Mouse (Mus musculus): Measurements from ENCODE around the gene Fars2. TPM values are rescaled to one million over a fixed set of nuclear protein-coding genes. Genes with fewer than 3 reads are reported as not detected.

Fars2 gene
- polyA plus RNA-seq, 1 experiment: 123 TPM

DNA sequence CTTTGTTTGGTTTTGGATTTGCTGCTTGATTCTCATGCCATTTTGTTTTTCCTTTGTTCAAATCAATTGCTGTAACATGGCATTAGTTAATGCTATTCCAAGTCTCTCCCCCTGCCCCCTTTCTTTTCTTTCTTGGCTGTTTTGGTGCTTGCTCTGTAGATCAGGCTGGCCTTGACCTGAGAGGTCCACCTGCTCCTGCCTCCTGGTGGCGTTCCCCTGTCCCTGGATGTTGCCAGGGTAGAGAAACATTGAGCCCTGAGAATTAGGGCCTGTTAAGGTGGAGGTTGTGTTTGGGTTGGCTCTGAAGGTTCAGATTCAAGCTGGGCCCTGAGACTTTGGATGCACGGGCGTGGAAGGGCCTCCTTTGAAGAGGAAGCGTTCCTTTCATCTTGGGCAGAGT is 2.5 kb downstream of the Fars2 start:
- TF ChIP-seq POLR2A (IDR thresholded peaks at IDR 0.05; ENCODE audit: control insufficient read depth, low read depth, low read length) (no peak), CTCF (IDR thresholded peaks at IDR 0.05; ENCODE audit: control insufficient read depth, insufficient read depth, insufficient replicate concordance, low read depth, low read length) (no peak)
- Histone ChIP-seq H3K36me3 (ENCODE audit: control insufficient read depth, insufficient read depth, low read length) (no peaks in the 10 kb centered on the region), H3K4me1 (ENCODE audit: control insufficient read depth, insufficient read depth, low read length) (peaks cover 4% of the 10 kb centered on the region), H3K27ac (ENCODE audit: control insufficient read depth, insufficient read depth, low read depth, low read length) (no peak overlapping the region), H3K4me3 (ENCODE audit: control insufficient read depth, low read depth, low read length) (no peak overlapping the region), H3K27me3 (ENCODE audit: control insufficient read depth, insufficient read depth, low read length) (no peaks in the 10 kb centered on the region)

DNA sequence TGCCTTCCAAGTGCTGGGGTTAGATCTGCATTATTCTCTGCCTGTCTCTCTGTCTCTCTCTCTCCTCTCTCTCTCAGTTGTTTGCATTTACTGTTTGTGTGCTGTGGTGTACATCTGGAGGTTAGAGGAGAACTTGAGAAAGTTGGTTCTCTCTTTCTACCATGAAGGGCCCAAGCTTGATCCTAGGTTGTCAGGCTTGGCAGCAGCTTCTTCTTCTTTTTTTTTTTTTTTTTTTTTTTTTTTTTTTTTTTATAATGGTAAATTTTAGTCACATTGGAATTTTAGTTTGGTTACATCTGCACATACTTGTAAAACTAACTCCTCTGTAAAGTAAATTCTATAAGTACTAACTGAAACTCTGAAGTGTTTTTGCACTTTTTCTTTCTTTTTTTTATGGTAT is 3.4 kb downstream of the Fars2 start:
- no peak overlapping the region for H3K4me3 ChIP-seq (ENCODE audit: control insufficient read depth, low read depth, low read length)
- TF ChIP-seq POLR2A (IDR thresholded peaks at IDR 0.05; ENCODE audit: control insufficient read depth, low read depth, low read length): no peak
- TF ChIP-seq CTCF (IDR thresholded peaks at IDR 0.05; ENCODE audit: control insufficient read depth, insufficient read depth, insufficient replicate concordance, low read depth, low read length): no peak
- peaks cover 4% of the 10 kb centered on the region for H3K4me1 ChIP-seq (ENCODE audit: control insufficient read depth, insufficient read depth, low read length)
- no peaks in the 10 kb centered on the region for H3K36me3 ChIP-seq (ENCODE audit: control insufficient read depth, insufficient read depth, low read length)
- no peaks in the 10 kb centered on the region for H3K27me3 ChIP-seq (ENCODE audit: control insufficient read depth, insufficient read depth, low read length)
- no peak overlapping the region for H3K27ac ChIP-seq (ENCODE audit: control insufficient read depth, insufficient read depth, low read depth, low read length)

- TF ChIP-seq CTCF (IDR thresholded peaks at IDR 0.05; ENCODE audit: control insufficient read depth, insufficient read depth, insufficient replicate concordance, low read depth, low read length) (no peak), POLR2A (IDR thresholded peaks at IDR 0.05; ENCODE audit: control insufficient read depth, low read depth, low read length) (no peak)
- H3K4me1 ChIP-seq (ENCODE audit: control insufficient read depth, insufficient read depth, low read length): no peaks in the 10 kb centered on the region
These were observed 12.3 kb downstream of the Fars2 start for GRCm38 (mm10) chr13:36129360-36130054.

DNA sequence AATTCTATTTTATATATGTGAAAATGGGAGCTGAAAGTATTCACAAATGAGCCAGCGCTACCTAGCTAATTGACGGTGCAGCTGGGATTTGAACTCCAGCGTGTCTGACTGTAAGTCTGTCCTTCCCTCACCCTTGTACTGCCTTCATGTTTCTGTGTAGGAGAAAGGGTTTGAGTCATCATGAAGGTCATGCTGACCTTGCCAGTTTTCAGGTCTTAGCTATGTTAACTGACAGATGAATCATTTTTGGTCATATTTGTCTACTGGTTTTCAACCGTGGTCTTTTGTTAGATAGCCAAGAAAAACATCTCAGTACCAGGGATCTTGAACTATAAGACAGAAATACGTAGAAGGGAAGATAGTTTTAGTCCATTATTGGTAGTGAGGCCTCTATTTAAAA is 14.2 kb downstream of the Fars2 start:
- no peaks in the 10 kb centered on the region for H3K36me3 ChIP-seq (ENCODE audit: control insufficient read depth, insufficient read depth, low read length)
- TF ChIP-seq POLR2A (IDR thresholded peaks at IDR 0.05; ENCODE audit: control insufficient read depth, low read depth, low read length) (no peak), CTCF (IDR thresholded peaks at IDR 0.05; ENCODE audit: control insufficient read depth, insufficient read depth, insufficient replicate concordance, low read depth, low read length) (no peak)
- no peak overlapping the region for H3K27ac ChIP-seq (ENCODE audit: control insufficient read depth, insufficient read depth, low read depth, low read length)
- no peak overlapping the region for H3K4me3 ChIP-seq (ENCODE audit: control insufficient read depth, low read depth, low read length)
- no peaks in the 10 kb centered on the region for H3K27me3 ChIP-seq (ENCODE audit: control insufficient read depth, insufficient read depth, low read length)
- H3K4me1 ChIP-seq (ENCODE audit: control insufficient read depth, insufficient read depth, low read length): no peaks in the 10 kb centered on the region

More at GRCm38 (mm10) chr13:36129360-36130054, 12.3 kb downstream of the Fars2 start:
- Histone ChIP-seq H3K4me3 (ENCODE audit: control insufficient read depth, low read depth, low read length) (no peak overlapping the region), H3K27ac (ENCODE audit: control insufficient read depth, insufficient read depth, low read depth, low read length) (no peak overlapping the region), H3K36me3 (ENCODE audit: control insufficient read depth, insufficient read depth, low read length) (no peaks in the 10 kb centered on the region), H3K27me3 (ENCODE audit: control insufficient read depth, insufficient read depth, low read length) (no peaks in the 10 kb centered on the region)

DNA sequence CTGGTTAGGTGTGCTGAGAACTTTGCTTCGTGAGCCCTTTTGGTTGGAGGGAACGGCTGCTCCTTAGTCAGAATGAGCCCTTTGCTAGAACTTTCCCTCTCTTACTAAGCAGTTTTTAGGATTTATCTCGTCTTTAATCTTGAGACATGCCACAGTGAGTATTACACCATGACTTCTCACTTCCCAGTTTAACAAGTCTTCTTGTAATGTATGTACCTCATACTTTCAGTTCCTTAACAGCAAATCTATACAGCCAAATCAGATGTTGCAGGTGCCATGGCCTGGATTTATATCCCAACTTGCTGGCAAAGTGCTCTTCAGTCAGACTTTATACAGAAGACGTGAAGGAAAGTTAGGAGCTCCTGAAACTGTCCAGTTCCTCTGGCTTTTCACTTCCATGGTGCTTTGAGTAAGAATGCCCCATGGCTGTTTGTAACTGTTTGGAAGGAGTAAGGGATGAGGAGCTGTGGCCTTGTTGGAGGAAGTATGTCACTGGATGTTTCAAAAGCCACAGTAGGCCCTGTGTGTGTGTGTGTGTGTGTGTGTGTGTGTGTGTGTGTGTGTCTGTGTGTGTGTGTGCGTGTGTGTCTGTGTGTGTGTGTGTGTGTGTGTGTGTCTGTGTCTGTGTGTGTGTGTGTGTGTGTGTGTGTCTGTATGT is 14.9 kb downstream of the Fars2 start:
- Histone ChIP-seq H3K4me1 (ENCODE audit: control insufficient read depth, insufficient read depth, low read length) (no peaks in the 10 kb centered on the region), H3K36me3 (ENCODE audit: control insufficient read depth, insufficient read depth, low read length) (no peaks in the 10 kb centered on the region), H3K27ac (ENCODE audit: control insufficient read depth, insufficient read depth, low read depth, low read length) (no peak overlapping the region), H3K4me3 (ENCODE audit: control insufficient read depth, low read depth, low read length) (no peak overlapping the region), H3K27me3 (ENCODE audit: control insufficient read depth, insufficient read depth, low read length) (no peaks in the 10 kb centered on the region)
- TF ChIP-seq POLR2A (IDR thresholded peaks at IDR 0.05; ENCODE audit: control insufficient read depth, low read depth, low read length) (no peak), CTCF (IDR thresholded peaks at IDR 0.05; ENCODE audit: control insufficient read depth, insufficient read depth, insufficient replicate concordance, low read depth, low read length) (no peak)

DNA sequence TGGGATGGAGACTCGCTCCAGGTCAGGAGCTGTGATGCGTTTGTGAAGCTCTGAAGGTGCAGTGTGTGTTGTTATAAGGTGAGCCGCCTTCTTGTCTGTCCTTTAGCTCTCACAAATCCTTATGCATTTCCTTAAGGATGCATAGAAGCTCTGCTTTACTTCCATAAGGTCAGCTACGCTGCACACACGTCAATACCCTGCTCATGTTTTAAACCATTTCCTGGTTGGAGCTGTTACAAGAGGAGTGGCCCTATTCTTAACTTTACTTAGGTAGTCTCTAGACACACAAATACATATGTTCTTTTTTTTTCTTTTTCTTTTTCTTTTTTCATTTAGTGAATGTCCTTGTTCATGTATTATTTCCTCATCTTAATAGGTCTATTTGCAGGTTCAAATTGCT is 22.5 kb downstream of the Fars2 start:
- no peaks in the 10 kb centered on the region for H3K36me3 ChIP-seq (ENCODE audit: control insufficient read depth, insufficient read depth, low read length)
- no peak overlapping the region for H3K27ac ChIP-seq (ENCODE audit: control insufficient read depth, insufficient read depth, low read depth, low read length)
- TF ChIP-seq POLR2A (IDR thresholded peaks at IDR 0.05; ENCODE audit: control insufficient read depth, low read depth, low read length): no peak
- TF ChIP-seq CTCF (IDR thresholded peaks at IDR 0.05; ENCODE audit: control insufficient read depth, insufficient read depth, insufficient replicate concordance, low read depth, low read length): no peak
- no peak overlapping the region for H3K4me3 ChIP-seq (ENCODE audit: control insufficient read depth, low read depth, low read length)
- no peaks in the 10 kb centered on the region; the same call in 1 of the 2 replicates for H3K4me1 ChIP-seq (ENCODE audit: control insufficient read depth, insufficient read depth, low read length)
- H3K27me3 ChIP-seq (ENCODE audit: control insufficient read depth, insufficient read depth, low read length): no peaks in the 10 kb centered on the region

DNA sequence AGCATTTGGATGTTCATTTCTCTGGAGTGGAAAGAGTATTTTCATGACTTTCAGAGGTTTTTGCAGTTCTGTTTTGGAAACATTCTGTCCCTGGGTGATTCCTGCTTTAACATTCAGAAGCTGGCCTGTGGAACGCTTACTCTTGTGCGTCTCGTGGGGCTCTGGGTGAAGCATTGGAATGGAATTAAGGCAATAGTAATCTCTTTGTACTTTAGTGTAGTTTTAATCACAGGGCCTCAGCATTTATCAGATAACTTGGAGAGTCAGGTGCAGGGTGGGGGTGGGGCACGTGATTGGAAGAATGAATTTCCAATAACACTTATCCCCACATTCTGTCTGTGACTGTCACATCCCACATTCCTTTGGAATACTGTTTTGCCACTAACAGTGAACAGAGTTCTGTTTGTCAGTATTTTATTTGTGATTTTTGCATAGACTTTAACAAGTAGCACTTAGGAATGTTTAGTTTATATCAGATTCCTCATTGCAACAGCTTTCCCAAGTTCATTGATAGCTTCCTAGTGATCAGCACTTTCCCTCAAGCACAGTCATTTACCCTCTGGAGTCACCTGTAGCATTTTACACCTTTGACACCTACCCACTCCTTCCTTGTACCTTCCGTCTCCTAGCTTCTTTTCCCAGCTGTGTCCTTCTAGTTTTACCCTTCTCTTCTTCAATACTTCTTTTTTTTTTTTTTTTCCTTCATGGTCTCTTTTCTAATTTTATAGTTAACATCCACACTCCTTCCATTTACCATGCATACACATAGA is 23.2 kb downstream of the Fars2 start:
- H3K36me3 ChIP-seq (ENCODE audit: control insufficient read depth, insufficient read depth, low read length): no peaks in the 10 kb centered on the region
- no peak overlapping the region for H3K4me3 ChIP-seq (ENCODE audit: control insufficient read depth, low read depth, low read length)
- no peak for TF ChIP-seq CTCF (IDR thresholded peaks at IDR 0.05; ENCODE audit: control insufficient read depth, insufficient read depth, insufficient replicate concordance, low read depth, low read length)
- no peak for TF ChIP-seq POLR2A (IDR thresholded peaks at IDR 0.05; ENCODE audit: control insufficient read depth, low read depth, low read length)
- H3K4me1 ChIP-seq (ENCODE audit: control insufficient read depth, insufficient read depth, low read length): no peaks in the 10 kb centered on the region; the same call in 1 of the 2 replicates
- no peaks in the 10 kb centered on the region for H3K27me3 ChIP-seq (ENCODE audit: control insufficient read depth, insufficient read depth, low read length)
- H3K27ac ChIP-seq (ENCODE audit: control insufficient read depth, insufficient read depth, low read depth, low read length): no peak overlapping the region

All from testis, adult 2 months (tissue).